Mouse (Mus musculus): ENCODE measurements around the gene Speer4f2. TPM values are rescaled to one million over a fixed set of nuclear protein-coding genes. Genes with fewer than 3 reads are reported as not detected.
"Not testable (repeated sequence)": the region's sequence is repeated elsewhere in the genome, so short reads cannot be mapped to it uniquely, and the experiment has no call there.

The Speer4f2 gene
- polyA plus RNA-seq (2016; fragmentation: Nextera tagmentation; extraction: Ambion mirVana), result not detected in 2 replicates

DNA sequence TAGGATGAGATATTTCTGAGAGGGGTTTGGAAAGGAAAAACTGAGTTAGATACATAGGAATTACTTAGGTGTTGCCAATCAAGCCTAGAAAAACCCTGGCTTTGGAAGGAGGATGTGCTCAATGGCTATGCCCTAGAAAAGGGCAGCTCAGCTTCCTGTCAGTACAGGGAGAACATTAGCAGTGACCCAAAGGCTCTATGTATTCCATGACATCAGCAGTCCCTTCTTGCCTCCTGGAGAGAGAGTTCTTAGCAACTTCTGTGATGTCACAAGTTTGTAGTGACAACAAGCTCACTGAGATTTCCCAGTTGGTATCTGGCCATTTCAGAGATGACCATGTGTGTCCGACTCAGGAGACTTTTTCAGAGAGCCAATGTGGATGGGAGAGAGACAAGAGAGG, at the start of gene Speer4f2:
TSS of gene Speer4f2 (plus strand) at position 301 of the 400 bp plus-strand sequence.
- not testable (repeated sequence) for H3K9me3 ChIP-seq (replicated peaks); H3K27ac ChIP-seq; H3K36me3 ChIP-seq; H3K4me1 ChIP-seq; H3K4me3 ChIP-seq; H3K4me2 ChIP-seq (replicated peaks); H3K9ac ChIP-seq; H3K27me3 ChIP-seq; ATAC-seq (ENCODE audit: low FRiP score)
- WGBS, result 87% methylated on average over 1 of the region's 1 CpGs

DNA sequence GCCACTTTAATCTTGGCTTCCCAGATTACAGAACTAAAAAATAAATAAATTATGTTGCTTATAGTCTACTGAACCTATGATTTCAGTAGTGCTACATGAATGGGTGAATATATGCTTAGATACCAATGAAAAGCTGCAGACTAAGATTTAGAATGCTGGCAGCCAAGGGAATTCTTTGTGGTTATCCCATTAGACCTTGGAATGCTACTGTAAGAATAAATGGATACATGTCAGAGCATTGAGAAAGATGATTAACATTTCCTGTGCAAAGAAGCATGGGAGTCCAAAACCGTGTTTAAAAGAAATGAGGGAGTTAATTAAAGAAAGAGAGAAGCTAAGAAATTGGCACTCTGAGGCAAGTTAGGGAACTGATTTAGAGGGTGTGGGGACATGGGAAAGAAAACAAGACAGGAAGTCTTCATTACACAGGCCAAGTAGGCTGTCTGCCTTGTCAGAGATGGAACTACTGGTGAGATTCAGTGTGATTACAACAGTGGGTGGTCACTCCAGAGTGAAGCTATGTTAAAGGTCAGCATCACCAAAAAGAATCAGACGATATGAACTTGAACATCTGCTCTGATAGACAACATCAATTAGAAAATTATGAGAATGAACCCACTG, 43.9 kb upstream of the Speer4f2 start:
- no peaks in the 10 kb centered on the region for H3K36me3 ChIP-seq
- no peak overlapping the region for H3K4me2 ChIP-seq (replicated peaks)
- no peak for ATAC-seq (ENCODE audit: low FRiP score)
- no peaks in the 10 kb centered on the region for H3K4me1 ChIP-seq
- H3K27me3 ChIP-seq, result no peaks in the 10 kb centered on the region
- WGBS, result 65% methylated on average over 2 of the region's 2 CpGs
- H3K9ac ChIP-seq, result no peak overlapping the region
- H3K9me3 ChIP-seq (replicated peaks), result no peaks in the 10 kb centered on the region
- H3K27ac ChIP-seq, result no peak overlapping the region
- no peak overlapping the region for H3K4me3 ChIP-seq

DNA sequence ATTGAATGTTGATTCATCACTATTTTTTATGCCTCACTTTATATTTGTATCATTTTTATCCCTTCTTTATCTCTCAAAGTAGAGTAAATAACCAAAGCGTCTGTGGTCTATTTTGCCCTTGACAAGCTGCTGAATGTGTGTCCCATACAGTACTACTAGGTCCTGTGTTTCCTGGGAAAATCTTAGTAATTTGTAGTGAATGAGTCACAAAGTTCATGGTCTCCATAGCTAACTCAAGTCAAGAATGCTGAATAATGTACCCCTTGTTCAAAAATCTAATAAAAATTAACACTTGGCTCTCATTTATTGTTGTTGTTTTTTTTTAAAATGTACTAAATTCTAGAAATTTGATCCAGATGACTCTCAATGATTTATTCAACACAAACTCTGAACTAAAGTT, 38.1 kb upstream of the Speer4f2 start:
- WGBS, result 97% methylated on average over 1 of the region's 1 CpGs
- Histone ChIP-seq H3K36me3 (no peaks in the 10 kb centered on the region), H3K4me2 (replicated peaks) (no peak overlapping the region), H3K27ac (no peak overlapping the region), H3K4me3 (no peak overlapping the region), H3K9me3 (replicated peaks) (no peaks in the 10 kb centered on the region), H3K4me1 (no peaks in the 10 kb centered on the region), H3K9ac (no peak overlapping the region), H3K27me3 (no peaks in the 10 kb centered on the region)
- ATAC-seq (ENCODE audit: low FRiP score), result no peak

DNA sequence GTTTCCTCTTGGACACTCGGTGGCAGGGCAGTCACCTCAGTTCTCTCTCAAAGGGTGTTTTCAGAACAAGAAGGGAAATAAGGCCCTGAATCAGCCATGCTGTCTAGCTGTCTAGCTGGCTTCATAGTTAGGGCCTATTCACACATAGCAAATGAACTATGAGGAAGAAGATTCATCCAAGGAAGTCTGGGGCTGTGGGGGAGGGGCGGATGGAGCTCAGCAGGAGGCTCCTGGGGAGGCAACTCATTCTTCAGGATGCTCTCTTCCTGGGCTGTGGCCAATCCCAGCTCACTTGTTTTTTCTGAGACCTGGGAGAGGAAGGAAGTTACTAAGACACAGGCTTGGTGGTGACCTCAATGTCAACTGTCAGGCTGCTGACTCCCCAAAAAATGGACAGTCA, 27.2 kb upstream of the Speer4f2 start:
- not testable (repeated sequence) for H3K4me3 ChIP-seq; H3K36me3 ChIP-seq; H3K27me3 ChIP-seq; H3K9me3 ChIP-seq (replicated peaks); H3K4me2 ChIP-seq (replicated peaks); ATAC-seq (ENCODE audit: low FRiP score); H3K9ac ChIP-seq; H3K27ac ChIP-seq; H3K4me1 ChIP-seq
- whole genome bisulfite sequencing, result 58% methylated on average over 2 of the region's 2 CpGs

DNA sequence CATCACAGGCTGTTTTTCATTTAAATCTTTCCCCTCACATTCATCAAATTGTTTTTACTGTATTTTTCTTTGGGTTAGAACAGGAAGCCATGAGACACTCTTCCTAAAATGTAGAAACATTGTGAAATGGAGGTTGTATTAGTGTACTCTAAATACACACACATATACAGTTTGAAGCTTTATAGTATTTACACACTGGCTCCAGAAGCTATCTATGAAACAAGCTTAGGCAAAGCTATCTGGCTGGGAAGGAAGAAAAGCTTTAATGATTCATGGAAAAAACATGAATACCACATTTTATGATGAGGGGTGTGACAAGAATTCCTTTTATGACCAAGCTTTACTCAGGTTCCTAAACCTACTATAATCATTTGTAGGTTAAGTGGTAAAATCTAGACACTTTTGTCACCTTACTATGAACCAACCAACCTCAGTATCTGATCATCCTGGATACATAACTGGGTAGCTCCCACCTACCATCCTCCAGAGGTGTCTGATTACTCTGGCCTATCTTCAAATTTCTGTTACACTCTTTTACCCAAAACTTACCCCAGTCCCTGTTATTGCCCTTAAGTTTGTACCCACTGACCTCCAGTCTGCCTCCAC, 13.5 kb upstream of the Speer4f2 start:
- no peak overlapping the region for H3K27ac ChIP-seq
- no peaks in the 10 kb centered on the region for H3K9me3 ChIP-seq (replicated peaks)
- H3K36me3 ChIP-seq, result no peaks in the 10 kb centered on the region
- no peak for ATAC-seq (ENCODE audit: low FRiP score)
- no peaks in the 10 kb centered on the region for H3K4me1 ChIP-seq
- H3K9ac ChIP-seq, result no peak overlapping the region
- H3K4me3 ChIP-seq, result no peak overlapping the region
- H3K4me2 ChIP-seq (replicated peaks), result no peak overlapping the region
- H3K27me3 ChIP-seq, result no peaks in the 10 kb centered on the region

DNA sequence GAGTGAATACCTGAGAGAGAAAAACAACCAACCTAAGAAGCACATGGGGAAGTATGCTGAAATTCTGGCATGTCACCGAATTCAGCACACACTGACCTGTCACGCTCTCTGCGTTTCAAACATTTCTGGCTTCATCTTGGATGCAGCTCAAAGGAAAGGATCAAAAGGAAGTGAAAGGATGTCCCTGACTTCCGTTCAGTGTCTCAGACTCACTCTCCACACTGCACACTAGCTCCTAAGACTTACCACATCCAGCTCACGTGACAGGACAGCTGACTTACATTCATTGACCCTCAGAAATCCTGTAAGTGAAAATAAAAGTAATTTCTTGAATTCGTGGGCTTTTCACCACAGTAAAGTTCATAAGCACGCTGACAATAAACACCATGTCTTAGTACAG, 16.9 kb downstream of the Speer4f2 start:
- H3K27me3 ChIP-seq, result no peaks in the 10 kb centered on the region
- H3K9ac ChIP-seq, result no peak overlapping the region
- H3K4me2 ChIP-seq (replicated peaks), result no peak overlapping the region
- no peak overlapping the region for H3K27ac ChIP-seq
- 70% methylated on average over 7 of the region's 7 CpGs for WGBS
- no peaks in the 10 kb centered on the region for H3K9me3 ChIP-seq (replicated peaks)
- H3K36me3 ChIP-seq, result no peaks in the 10 kb centered on the region
- ATAC-seq (ENCODE audit: low FRiP score), result no peak
- no peak overlapping the region for H3K4me3 ChIP-seq
- no peaks in the 10 kb centered on the region for H3K4me1 ChIP-seq

DNA sequence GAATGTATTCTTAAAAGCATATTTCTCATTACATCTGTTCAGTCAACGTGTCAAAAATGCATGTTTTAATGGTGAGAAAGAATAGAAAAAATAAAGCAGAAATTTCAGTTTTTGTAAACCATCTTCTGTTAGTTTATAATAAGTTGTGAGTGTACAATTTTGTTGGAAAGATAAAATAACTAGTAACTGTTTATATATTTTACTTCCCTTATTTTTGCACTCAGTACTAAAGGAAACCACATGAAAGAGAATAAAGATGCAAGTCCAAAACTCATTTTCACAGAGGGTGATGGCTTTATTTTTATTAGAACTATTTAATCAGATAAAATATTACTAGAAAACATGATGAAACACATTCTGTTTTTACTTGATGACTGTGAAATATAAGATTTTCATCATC, 18.2 kb downstream of the Speer4f2 start:
- Histone ChIP-seq H3K9me3 (replicated peaks) (no peaks in the 10 kb centered on the region), H3K27me3 (no peaks in the 10 kb centered on the region), H3K27ac (no peak overlapping the region), H3K4me2 (replicated peaks) (no peak overlapping the region), H3K4me3 (no peak overlapping the region), H3K36me3 (no peaks in the 10 kb centered on the region), H3K9ac (no peak overlapping the region), H3K4me1 (no peaks in the 10 kb centered on the region)
- WGBS, result 72% methylated on average over 1 of the region's 1 CpGs
- no peak for ATAC-seq (ENCODE audit: low FRiP score)

DNA sequence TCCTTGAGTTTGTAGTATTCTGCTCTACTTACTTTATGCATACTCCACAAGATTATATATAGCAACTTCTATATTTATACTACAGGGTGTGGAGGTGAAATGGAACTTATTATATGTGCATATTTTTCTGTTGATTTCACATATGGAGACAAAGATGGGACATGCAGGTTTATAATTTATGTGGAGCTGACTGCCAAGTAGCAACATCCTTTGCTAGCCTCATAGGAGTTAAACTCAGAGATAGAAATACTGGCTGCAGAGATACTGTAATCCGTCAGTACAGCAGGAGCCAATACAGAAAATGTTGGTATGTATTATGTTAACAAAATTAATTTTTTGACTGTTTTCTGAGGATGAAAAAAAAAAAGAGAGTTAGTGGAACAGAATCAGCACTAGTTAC, 27.6 kb downstream of the Speer4f2 start:
- Histone ChIP-seq H3K9ac (no peak overlapping the region), H3K4me2 (replicated peaks) (no peak overlapping the region), H3K4me1 (no peaks in the 10 kb centered on the region), H3K36me3 (no peaks in the 10 kb centered on the region), H3K9me3 (replicated peaks) (no peaks in the 10 kb centered on the region), H3K27ac (no peak overlapping the region), H3K4me3 (no peak overlapping the region), H3K27me3 (no peaks in the 10 kb centered on the region)
- WGBS, result 79% methylated on average over 1 of the region's 1 CpGs
- no peak for ATAC-seq (ENCODE audit: low FRiP score)

DNA sequence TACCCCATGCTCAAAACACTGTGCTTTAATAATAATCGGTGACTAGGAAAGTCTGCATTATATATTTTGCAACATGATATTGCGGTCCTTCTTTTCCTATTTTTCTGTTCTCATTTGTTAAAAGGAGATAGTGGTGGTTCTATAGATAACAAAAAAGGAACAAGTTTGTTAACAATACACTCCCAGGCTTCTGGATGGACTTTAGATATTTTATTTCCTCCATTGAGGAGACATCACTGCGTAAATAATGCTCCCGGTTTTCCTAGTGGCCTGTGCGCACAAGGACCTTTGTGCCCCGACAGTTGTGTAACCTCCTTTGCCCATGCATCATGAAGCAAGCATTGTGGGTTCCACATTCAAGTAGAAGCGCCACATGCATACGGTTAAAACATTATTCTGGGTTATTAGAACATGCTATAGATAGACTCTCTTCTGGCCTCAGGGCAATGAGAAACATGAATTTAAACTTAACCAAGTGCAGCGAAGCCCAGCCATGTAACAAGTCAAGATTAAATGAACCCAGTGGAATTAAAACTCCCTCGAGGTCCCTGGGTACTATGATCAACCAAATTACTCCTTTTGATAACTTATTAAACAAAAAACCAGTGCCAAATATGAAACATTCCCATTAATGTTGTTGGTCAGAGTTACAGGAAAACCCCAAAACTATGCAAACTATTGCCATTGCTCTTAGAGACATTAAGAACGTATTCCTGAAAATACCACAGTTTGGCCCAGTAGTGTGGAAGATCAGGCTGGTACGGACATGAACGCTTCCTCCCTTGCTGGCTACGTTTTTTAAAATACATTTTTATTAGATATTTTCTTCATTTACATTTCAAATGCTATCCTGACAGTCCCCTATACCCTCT, 28.5 kb downstream of the Speer4f2 start:
- no peaks in the 10 kb centered on the region for H3K27me3 ChIP-seq
- H3K4me2 ChIP-seq (replicated peaks), result no peak overlapping the region
- H3K9ac ChIP-seq, result no peak overlapping the region
- H3K9me3 ChIP-seq (replicated peaks), result no peaks in the 10 kb centered on the region
- no peak overlapping the region for H3K4me3 ChIP-seq
- ATAC-seq (ENCODE audit: low FRiP score), result no peak
- H3K36me3 ChIP-seq, result no peaks in the 10 kb centered on the region
- H3K4me1 ChIP-seq, result no peaks in the 10 kb centered on the region
- WGBS, result 89% methylated on average over 14 of the region's 14 CpGs
- no peak overlapping the region for H3K27ac ChIP-seq

DNA sequence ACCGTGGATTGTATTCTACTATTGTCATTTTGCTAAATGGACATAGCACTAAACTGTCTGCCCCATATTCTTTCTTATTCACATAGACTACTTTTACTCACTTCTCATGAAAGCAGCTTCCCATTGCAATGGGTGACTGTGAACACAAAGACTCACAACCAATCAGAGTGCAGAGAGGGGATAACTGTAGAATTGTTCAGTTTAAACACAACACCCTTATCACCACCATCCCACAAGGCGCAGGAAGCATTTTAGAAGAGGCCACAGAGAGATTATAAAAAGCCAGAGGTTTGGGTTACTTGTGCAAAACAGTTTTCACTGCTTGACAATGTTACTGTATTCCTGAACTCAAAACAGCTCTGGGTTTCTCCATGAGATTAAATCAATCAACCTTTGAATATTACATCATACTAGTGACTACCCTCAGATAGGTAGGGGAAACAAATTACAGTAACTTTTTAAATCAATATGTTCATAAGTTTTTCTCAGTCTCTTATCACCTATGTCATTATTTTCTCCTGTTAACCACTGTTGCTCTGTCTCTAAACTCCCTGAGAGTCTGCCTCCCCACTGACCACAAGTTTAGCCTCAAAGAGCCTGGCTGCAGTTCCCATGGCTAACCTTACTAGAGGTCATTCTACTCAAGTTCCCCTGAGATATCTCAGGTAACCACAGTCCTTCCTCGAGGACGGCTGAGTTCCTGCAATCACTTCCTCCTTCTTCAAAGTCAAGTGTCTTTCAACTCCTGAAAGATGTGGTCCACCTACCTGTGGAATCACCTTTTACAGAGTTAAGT, 29.5 kb downstream of the Speer4f2 start:
- ATAC-seq (ENCODE audit: low FRiP score), result no peak
- Histone ChIP-seq H3K36me3 (no peaks in the 10 kb centered on the region), H3K4me3 (no peak overlapping the region), H3K9me3 (replicated peaks) (no peaks in the 10 kb centered on the region), H3K4me1 (no peaks in the 10 kb centered on the region), H3K27me3 (no peaks in the 10 kb centered on the region), H3K9ac (no peak overlapping the region), H3K27ac (no peak overlapping the region), H3K4me2 (replicated peaks) (no peak overlapping the region)
- WGBS, result 72% methylated on average over 4 of the region's 4 CpGs

DNA sequence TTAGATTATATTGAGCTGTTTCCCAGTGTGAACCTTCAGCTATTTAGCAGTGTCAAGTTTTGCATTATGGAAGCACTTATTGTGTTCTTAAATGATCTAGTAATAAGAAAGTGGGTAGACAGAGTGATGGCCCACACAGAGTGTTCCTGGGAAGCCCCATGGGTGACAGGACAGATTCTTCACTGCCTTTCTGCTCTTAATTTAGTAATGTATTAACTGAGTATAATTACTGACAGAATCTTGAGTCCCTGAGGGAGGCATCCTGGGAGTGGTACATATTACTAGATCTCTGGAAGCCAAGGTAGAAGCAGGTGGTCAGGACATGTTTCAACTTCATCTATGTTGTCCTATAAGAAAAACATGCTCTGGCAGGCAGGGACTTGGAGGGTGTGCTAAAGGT, 30.6 kb downstream of the Speer4f2 start:
- Histone ChIP-seq H3K27ac (no peak overlapping the region), H3K27me3 (no peaks in the 10 kb centered on the region), H3K4me1 (no peaks in the 10 kb centered on the region), H3K36me3 (no peaks in the 10 kb centered on the region), H3K9me3 (replicated peaks) (no peaks in the 10 kb centered on the region), H3K4me2 (replicated peaks) (no peak overlapping the region), H3K4me3 (no peak overlapping the region), H3K9ac (no peak overlapping the region)
- no peak for ATAC-seq (ENCODE audit: low FRiP score)

DNA sequence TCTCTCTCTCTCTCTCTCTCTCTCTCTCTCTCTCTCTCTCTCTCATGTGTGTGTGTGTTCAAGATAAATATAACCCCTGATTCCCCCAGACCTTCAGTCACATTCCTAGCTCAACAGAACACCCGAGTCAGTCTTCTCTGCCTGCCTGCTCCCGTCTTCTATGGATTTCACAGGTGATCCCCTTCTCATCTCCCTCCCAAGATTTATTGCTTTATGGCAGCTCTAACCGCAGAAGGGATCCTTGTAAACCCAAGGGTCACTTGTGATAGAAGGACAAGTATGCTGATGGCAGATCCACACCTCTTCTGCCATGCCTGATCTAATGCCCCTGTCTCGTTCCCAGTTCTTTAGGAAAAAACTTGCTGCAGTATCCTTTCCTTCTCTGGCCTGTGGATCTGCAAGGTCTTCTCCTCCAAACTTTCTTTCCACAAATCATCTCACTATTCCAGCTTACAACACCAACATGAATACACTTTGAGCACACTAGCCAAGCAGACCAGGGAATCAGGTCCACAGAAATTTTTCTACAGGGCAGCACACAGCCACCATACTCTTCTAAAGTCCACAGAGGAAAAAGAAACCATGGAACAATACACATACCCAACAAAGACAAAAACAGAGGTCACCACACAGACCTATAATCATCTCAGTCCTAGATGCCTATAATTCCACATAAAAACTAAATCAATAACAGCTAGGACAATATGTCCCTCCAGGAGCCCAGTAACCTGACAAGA, 36.1 kb downstream of the Speer4f2 start:
- 83% methylated on average over 4 of the region's 4 CpGs for WGBS
- Histone ChIP-seq H3K36me3 (no peaks in the 10 kb centered on the region), H3K4me3 (no peak overlapping the region), H3K27me3 (no peaks in the 10 kb centered on the region), H3K9ac (no peak overlapping the region), H3K4me1 (no peaks in the 10 kb centered on the region), H3K4me2 (replicated peaks) (no peak overlapping the region), H3K27ac (no peak overlapping the region), H3K9me3 (replicated peaks) (no peaks in the 10 kb centered on the region)
- ATAC-seq (ENCODE audit: low FRiP score), result no peak
